Mouse (Mus musculus) heart, embryonic 10.5 days (tissue): Measurements from ENCODE around the gene Tmem86b. TPM values are rescaled to one million over a fixed set of nuclear protein-coding genes. Genes with fewer than 3 reads are reported as not detected.

ENCODE experiments used
- DNase-seq: peaks from one replicate; pipeline ENCODE4 v3.0.0-alpha.2; 2017; ENCODE audit warnings: low spot score
- H3K27ac ChIP-seq: fragments of 300-500 bp; sonication (generic); 2 replicates; pipeline ENCODE4 v1.5.1; 2016; ENCODE audit warnings: mild to moderate bottlenecking
- H3K27me3 ChIP-seq: fragments of 300-500 bp; sonication (generic); 2 replicates; pipeline ENCODE4 v1.6.1; 2016; ENCODE audit warnings: mild to moderate bottlenecking; ENCODE audit not compliant: poor library complexity, insufficient read depth, severe bottlenecking
- H3K36me3 ChIP-seq: fragments of 300-500 bp; sonication (generic); 2 replicates; pipeline ENCODE4 v1.6.1; 2016; ENCODE audit warnings: mild to moderate bottlenecking, moderate library complexity
- H3K4me1 ChIP-seq: fragments of 300-500 bp; sonication (generic); 2 replicates; pipeline ENCODE4 v1.6.1; 2016; ENCODE audit warnings: mild to moderate bottlenecking
- H3K4me3 ChIP-seq: fragments of 300-500 bp; sonication (generic); 2 replicates; pipeline ENCODE4 v1.5.1; 2016; ENCODE audit warnings: mild to moderate bottlenecking, moderate library complexity
- H3K9me3 ChIP-seq: fragments of 300-500 bp; sonication (generic); 2 replicates; pipeline ENCODE4 v1.6.1; 2016; ENCODE audit warnings: mild to moderate bottlenecking, moderate library complexity
- WGBS: fragments of 180-500 bp; shearing (Covaris S2); methylation state at CpG from one replicate; pipeline ENCODE4 v1.1.7; 2016; 5-methylcytosine and 5-hydroxymethylcytosine counted together
- polyA plus RNA-seq: library from polyadenylated mRNA; unstranded; fragments of >200 nt; fragmentation: Nextera tagmentation; extraction: Ambion mirVana; gene quantifications from 2 replicates; pipeline ENCODE4 v1.2.1, GENCODE M21; 2016

The Tmem86b gene
- polyA plus RNA-seq, 1 experiment from 2014 or later = 4.4 TPM

GRCm38 (mm10) chr7:4643225-4643624, 12.0 kb upstream of the Tmem86b start:
- H3K27me3 ChIP-seq = no peaks in the 10 kb centered on the region
- no peaks in the 10 kb centered on the region for H3K9me3 ChIP-seq
- H3K4me1 ChIP-seq = peaks cover 16% of the 10 kb centered on the region
- no peak overlapping the region for H3K27ac ChIP-seq
- DNase-seq = no peak
- H3K4me3 ChIP-seq = no peak overlapping the region
- H3K36me3 ChIP-seq = peaks cover 83% of the 10 kb centered on the region
- WGBS = 86% methylated on average over 6 of the region's 6 CpGs

DNA sequence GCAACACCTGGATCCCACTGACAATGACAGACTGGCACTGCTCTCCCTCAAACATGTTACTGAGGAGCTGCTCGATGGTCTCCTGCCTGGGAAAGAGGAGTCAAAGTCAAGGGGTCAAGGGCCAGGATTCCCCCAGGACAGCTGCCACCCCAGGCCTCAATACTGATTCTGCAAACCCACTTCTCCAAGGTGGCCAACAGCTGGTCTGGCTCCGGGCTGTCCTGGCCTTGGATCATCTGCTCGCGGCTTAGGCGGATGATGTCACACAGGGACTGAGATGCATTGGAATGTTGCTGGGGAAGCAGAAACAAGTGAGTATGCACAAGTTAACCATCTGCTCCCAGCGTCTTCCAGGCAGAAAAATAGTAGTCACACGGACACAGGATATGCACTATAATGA, 10.7 kb upstream of the Tmem86b start:
- no peaks in the 10 kb centered on the region for H3K9me3 ChIP-seq
- WGBS = 88% methylated on average over 7 of the region's 7 CpGs
- no peak overlapping the region for H3K4me3 ChIP-seq
- no peak overlapping the region for H3K27ac ChIP-seq
- H3K4me1 ChIP-seq = peaks cover 5% of the 10 kb centered on the region
- no peaks in the 10 kb centered on the region for H3K27me3 ChIP-seq
- H3K36me3 ChIP-seq = peaks cover 95% of the 10 kb centered on the region
- DNase-seq = no peak

DNA sequence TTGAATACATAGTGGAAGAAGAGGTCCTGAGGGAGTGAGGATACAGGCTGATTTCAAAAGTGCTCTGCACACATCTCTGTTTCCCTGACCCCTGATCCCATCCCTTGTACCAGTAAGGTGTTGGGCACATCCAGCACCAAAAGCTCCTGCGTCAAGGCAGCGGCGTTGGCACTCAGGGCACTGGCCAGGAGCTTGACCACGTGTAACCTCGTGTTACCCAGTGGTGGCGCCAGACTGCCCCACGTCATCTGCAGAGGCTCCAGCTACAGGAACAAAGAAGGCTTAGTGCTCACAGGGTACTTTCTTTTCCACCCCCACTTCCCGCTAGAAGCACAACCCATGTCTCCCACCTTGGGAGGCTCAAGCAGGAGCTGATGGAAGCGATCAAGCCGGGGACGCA, 9.9 kb upstream of the Tmem86b start:
- H3K4me1 ChIP-seq = no peaks in the 10 kb centered on the region
- 86% methylated on average over 11 of the region's 11 CpGs for WGBS
- H3K27me3 ChIP-seq = no peaks in the 10 kb centered on the region
- H3K36me3 ChIP-seq = peaks cover 97% of the 10 kb centered on the region
- H3K9me3 ChIP-seq = no peaks in the 10 kb centered on the region
- no peak for DNase-seq
- no peak overlapping the region for H3K27ac ChIP-seq
- H3K4me3 ChIP-seq = no peak overlapping the region

- H3K27ac ChIP-seq = no peak overlapping the region
- peaks cover 94% of the 10 kb centered on the region for H3K36me3 ChIP-seq
- H3K9me3 ChIP-seq = no peaks in the 10 kb centered on the region
- H3K4me3 ChIP-seq = no peak overlapping the region
- 86% methylated on average over 4 of the region's 4 CpGs for WGBS
- DNase-seq = no peak
- no peaks in the 10 kb centered on the region for H3K27me3 ChIP-seq
- no peaks in the 10 kb centered on the region for H3K4me1 ChIP-seq
Measured at GRCm38 (mm10) chr7:4636179-4636578, 5.0 kb upstream of the Tmem86b start.

GRCm38 (mm10) chr7:4630198-4630597, 1.0 kb downstream of the Tmem86b start:
- peak overlapping the region; percentile 77; the same call in 1 of the 2 replicates for H3K27ac ChIP-seq
- no peaks in the 10 kb centered on the region for H3K9me3 ChIP-seq
- peaks cover 69% of the 10 kb centered on the region for H3K36me3 ChIP-seq
- DNase-seq = peak; percentile 86
- WGBS = 29% methylated on average over 1 of the region's 1 CpGs
- H3K4me3 ChIP-seq = peak overlapping the region; percentile 15; the same call in 1 of the 2 replicates
- H3K4me1 ChIP-seq = 0 out of 2 replicates have a peak, but pooled peaks cover 3% of the 10 kb centered on the region
- H3K27me3 ChIP-seq = no peaks in the 10 kb centered on the region

DNA sequence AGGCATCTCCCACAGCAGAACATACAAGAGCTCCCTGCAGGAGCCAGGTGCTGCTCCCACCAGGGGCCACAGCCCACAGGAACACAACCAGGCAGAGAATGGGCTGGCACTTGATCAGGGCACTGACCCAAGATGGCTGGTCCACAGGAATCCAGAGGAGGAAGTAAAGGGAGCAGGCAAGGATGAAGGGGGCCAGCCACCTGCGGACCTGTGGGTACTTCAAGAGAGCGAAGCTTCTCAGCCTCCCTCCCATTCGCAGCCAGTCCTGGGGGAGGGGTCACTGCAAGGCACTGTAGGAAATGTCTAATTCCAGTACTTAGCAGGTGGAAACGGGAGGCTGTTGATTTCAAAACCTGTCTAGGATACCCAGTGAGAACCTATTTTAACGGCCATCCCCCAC, 1.6 kb downstream of the Tmem86b start:
- Histone ChIP-seq H3K4me1 (0 out of 2 replicates have a peak, but pooled peaks cover 3% of the 10 kb centered on the region), H3K27ac (peak overlapping the region; percentile 77), H3K27me3 (no peaks in the 10 kb centered on the region), H3K9me3 (no peaks in the 10 kb centered on the region), H3K36me3 (peaks cover 64% of the 10 kb centered on the region), H3K4me3 (peak overlapping the region; percentile 15; the same call in 1 of the 2 replicates)
- DNase-seq = no peak
- 71% methylated on average over 5 of the region's 5 CpGs for WGBS

GRCm38 (mm10) chr7:4625928-4626327, 5.3 kb downstream of the Tmem86b start:
- H3K27ac ChIP-seq = no peak overlapping the region
- no peak for DNase-seq
- no peak overlapping the region for H3K4me3 ChIP-seq
- H3K36me3 ChIP-seq = peaks cover 29% of the 10 kb centered on the region
- WGBS = 88% methylated on average over 2 of the region's 2 CpGs
- no peaks in the 10 kb centered on the region for H3K27me3 ChIP-seq
- H3K9me3 ChIP-seq = no peaks in the 10 kb centered on the region
- 0 out of 2 replicates have a peak, but pooled peaks cover 3% of the 10 kb centered on the region for H3K4me1 ChIP-seq

- Histone ChIP-seq H3K36me3 (peaks cover 15% of the 10 kb centered on the region), H3K27me3 (no peaks in the 10 kb centered on the region), H3K4me3 (no peak overlapping the region), H3K4me1 (no peaks in the 10 kb centered on the region), H3K27ac (no peak overlapping the region), H3K9me3 (no peaks in the 10 kb centered on the region)
- 29% methylated on average over 1 of the region's 1 CpGs for WGBS
- DNase-seq = no peak
Measured at GRCm38 (mm10) chr7:4624343-4624742, 6.9 kb downstream of the Tmem86b start.

DNA sequence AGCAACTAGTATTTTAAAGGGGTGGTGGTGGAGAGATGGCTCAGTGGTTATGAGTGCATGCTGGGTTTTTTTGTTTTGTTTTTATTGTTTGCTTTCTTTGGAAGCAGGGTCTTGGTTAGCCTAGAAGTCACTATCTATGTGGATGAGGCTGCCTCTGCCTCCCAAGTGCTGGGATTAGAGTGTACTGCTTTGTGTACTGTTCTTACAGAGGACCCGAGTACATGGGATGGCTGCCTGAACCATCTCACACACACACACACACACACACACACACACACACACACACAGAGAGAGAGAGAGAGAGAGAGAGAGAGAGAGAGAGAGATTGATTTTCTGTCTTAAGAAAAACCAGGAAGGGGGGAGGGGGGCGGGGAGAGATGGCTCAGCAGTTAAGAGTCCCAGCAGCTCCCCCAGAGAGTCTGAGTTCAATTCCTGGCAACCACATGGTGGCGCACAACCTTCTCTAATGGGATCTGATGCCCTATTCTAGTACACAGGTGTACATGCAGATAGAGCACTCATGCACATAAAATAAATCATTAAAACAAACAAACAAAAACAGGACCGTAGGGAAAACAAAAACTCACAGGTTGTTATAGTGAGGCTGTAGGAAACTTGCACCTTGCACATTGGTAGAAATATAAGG, 7.6 kb downstream of the Tmem86b start:
- Histone ChIP-seq H3K27me3 (no peaks in the 10 kb centered on the region), H3K27ac (no peak overlapping the region), H3K9me3 (no peaks in the 10 kb centered on the region), H3K4me1 (no peaks in the 10 kb centered on the region), H3K4me3 (no peak overlapping the region), H3K36me3 (peaks cover 9% of the 10 kb centered on the region)
- no peak for DNase-seq
- WGBS = 34% methylated on average over 4 of the region's 4 CpGs

DNA sequence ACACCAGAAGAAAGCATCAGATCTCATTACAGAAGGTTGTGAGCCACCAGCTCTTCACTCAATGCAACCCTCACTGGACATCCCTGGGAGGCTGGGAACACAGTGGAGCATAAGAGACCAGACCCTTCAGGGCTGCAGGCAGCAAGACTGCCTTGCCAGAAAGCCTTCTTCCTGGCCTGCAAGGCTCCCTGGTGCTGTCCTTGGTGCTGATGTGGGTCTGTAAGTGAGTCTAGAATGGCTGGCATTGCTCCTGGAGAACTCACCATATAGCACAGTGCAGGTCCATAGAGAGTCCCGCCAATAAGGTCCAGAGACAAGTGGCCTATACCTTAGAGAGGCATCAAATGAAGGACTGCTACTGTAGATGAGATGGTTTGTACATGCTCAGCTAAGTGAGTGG, 11.2 kb downstream of the Tmem86b start:
- no peak for DNase-seq
- H3K4me3 ChIP-seq = no peak overlapping the region
- no peak overlapping the region for H3K27ac ChIP-seq
- H3K4me1 ChIP-seq = no peaks in the 10 kb centered on the region
- H3K36me3 ChIP-seq = no peaks in the 10 kb centered on the region
- WGBS = 35% methylated on average over 1 of the region's 1 CpGs
- no peaks in the 10 kb centered on the region for H3K9me3 ChIP-seq
- H3K27me3 ChIP-seq = no peaks in the 10 kb centered on the region

- H3K36me3 ChIP-seq = no peaks in the 10 kb centered on the region
- H3K27me3 ChIP-seq = no peaks in the 10 kb centered on the region
- H3K9me3 ChIP-seq = no peaks in the 10 kb centered on the region
- no peak overlapping the region for H3K4me3 ChIP-seq
- no peaks in the 10 kb centered on the region for H3K4me1 ChIP-seq
- 66% methylated on average over 14 of the region's 14 CpGs for WGBS
- DNase-seq = no peak
- no peak overlapping the region for H3K27ac ChIP-seq
Measured at GRCm38 (mm10) chr7:4613740-4614403, 17.4 kb downstream of the Tmem86b start.

GRCm38 (mm10) chr7:4612956-4613355, 18.3 kb downstream of the Tmem86b start:
- 71% methylated on average over 1 of the region's 1 CpGs for WGBS
- H3K27ac ChIP-seq = no peak overlapping the region
- no peaks in the 10 kb centered on the region for H3K4me1 ChIP-seq
- peak; percentile 47 for DNase-seq
- no peaks in the 10 kb centered on the region for H3K9me3 ChIP-seq
- H3K4me3 ChIP-seq = no peak overlapping the region
- no peaks in the 10 kb centered on the region for H3K27me3 ChIP-seq
- H3K36me3 ChIP-seq = no peaks in the 10 kb centered on the region

DNA sequence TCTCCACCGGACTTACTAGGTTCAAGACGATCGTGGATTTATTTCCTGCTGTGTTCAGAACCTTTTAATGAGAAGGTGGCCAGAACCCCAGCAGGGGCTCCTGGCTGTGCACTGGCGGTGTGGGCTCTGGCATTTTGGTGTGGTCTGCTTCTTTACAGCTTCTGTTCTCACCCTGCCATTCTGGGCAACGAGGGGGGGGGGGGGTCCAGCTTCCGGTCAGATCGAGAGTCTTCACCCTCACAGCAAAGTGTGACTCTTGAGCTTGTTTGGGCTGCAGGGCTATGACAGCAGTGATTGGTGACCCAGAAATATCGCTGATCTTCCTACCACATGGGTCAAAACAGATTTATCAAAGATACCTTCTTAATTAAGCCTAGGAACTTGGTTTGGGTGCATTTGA, 18.8 kb downstream of the Tmem86b start:
- Histone ChIP-seq H3K27me3 (no peaks in the 10 kb centered on the region), H3K9me3 (no peaks in the 10 kb centered on the region), H3K36me3 (no peaks in the 10 kb centered on the region), H3K4me1 (no peaks in the 10 kb centered on the region), H3K27ac (no peak overlapping the region), H3K4me3 (no peak overlapping the region)
- peak; percentile 68 for DNase-seq
- WGBS = 57% methylated on average over 8 of the region's 8 CpGs
